Mouse (Mus musculus) liver, postnatal 0 days (tissue): ENCODE measurements around the gene Tomm22.

Source experiments
- CTCF ChIP-seq: sonication (generic); IDR thresholded peaks from 2 replicates; pipeline ENCODE4 v1.5.1; 2016; ENCODE audit warnings: antibody characterized with exemption, low read depth
- EP300 ChIP-seq: IDR thresholded peaks from 2 replicates; pipeline ENCODE4 v1.6.1; 2016; ENCODE audit warnings: antibody characterized with exemption, low read depth, mild to moderate bottlenecking

GRCm38 (mm10) chr15:79656451-79656850 lies 14.2 kb upstream of the Tomm22 start:
- TF ChIP-seq EP300 (no peak), CTCF (no peak)
